Comparison of ENCODE assay signal across 13 mouse cellular contexts in genomic region chr9:121029786-121030185, GRCm38 (mm10).
DNase-seq lines count a peak whose midpoint lies in the region; ATAC-seq and TF ChIP-seq lines count a peak whose summit lies in the region.
"Had no signal": no experiment of that assay in that cellular context is flagged by ENCODE, and none has a peak within 500 bp of the region (broad histone marks: within the 10 kb centered on the region; RNA-seq: fewer than 3 reads in every experiment).

No protein-coding gene starts in this region.

- no peak for TF ChIP-seq EP300 in liver, postnatal 0 days (IDR thresholded peaks at IDR 0.05; ENCODE audit: low read depth)

- H3K4me1 ChIP-seq in forebrain, embryonic 10.5 days = peaks cover 33% of the 10 kb centered on the region
- peaks cover 15% of the 10 kb centered on the region for H3K4me1 ChIP-seq in forebrain, embryonic 13.5 days
- H3K4me1 ChIP-seq in liver, postnatal 0 days (ENCODE audit: insufficient read depth) = no peaks in the 10 kb centered on the region
- H3K4me1 ChIP-seq: lung, embryonic 15.5 days had no signal

- no peaks in the 10 kb centered on the region for H3K9me3 ChIP-seq in forebrain, embryonic 10.5 days
- H3K9me3 ChIP-seq in forebrain, embryonic 13.5 days (replicated peaks) = no peaks in the 10 kb centered on the region
- H3K9me3 ChIP-seq in liver, postnatal 0 days (ENCODE audit: low read length) = no peaks in the 10 kb centered on the region
- H3K9me3 ChIP-seq: limb, embryonic 12.5 days; lung, embryonic 15.5 days had no signal

- H3K36me3 ChIP-seq in forebrain, embryonic 10.5 days (replicated peaks) = no peaks in the 10 kb centered on the region
- H3K36me3 ChIP-seq in forebrain, embryonic 13.5 days (ENCODE audit: poor library complexity, severe bottlenecking) = no peaks in the 10 kb centered on the region
- no peaks in the 10 kb centered on the region for H3K36me3 ChIP-seq in liver, postnatal 0 days (replicated peaks; ENCODE audit: insufficient read depth, low read length)
- H3K36me3 ChIP-seq: limb, embryonic 12.5 days; lung, embryonic 15.5 days had no signal

- no peaks in the 10 kb centered on the region for H3K27me3 ChIP-seq in forebrain, embryonic 10.5 days (ENCODE audit: poor library complexity, severe bottlenecking)
- no peaks in the 10 kb centered on the region for H3K27me3 ChIP-seq in forebrain, embryonic 13.5 days
- no peaks in the 10 kb centered on the region for H3K27me3 ChIP-seq in liver, postnatal 0 days (ENCODE audit: insufficient read depth, low read length)
- H3K27me3 ChIP-seq: limb, embryonic 12.5 days; lung, embryonic 15.5 days had no signal

- ATAC-seq in forebrain, embryonic 13.5 days = no peak
- ATAC-seq in liver, postnatal 0 days = no peak

- 49% methylated on average over 9 of the region's 9 CpGs for WGBS in forebrain, embryonic 10.5 days
- 35% methylated on average over 9 of the region's 9 CpGs for WGBS in forebrain, embryonic 13.5 days
- WGBS in liver, postnatal 0 days (ENCODE audit: insufficient replicate concordance) = 64% methylated on average over 9 of the region's 9 CpGs

- no peak for DNase-seq in forebrain, embryonic 10.5 days (ENCODE audit: extremely low spot score, low spot score)
- peak; percentile 22 for DNase-seq in liver
- DNase-seq in liver, postnatal 0 days = no peak
- peak; percentile 29 for DNase-seq in thymus, postnatal 0 days (ENCODE audit: low spot score)
- no peak for DNase-seq in thymus, adult 18-20 months
- peak; percentile 28 to 51 for DNase-seq in thymus, postnatal 36 days
- no peak for DNase-seq in urinary bladder, postnatal 25 days (ENCODE audit: low spot score)
- DNase-seq: cerebellum, adult 9-10 months; embryo, embryonic 11 days; layer of hippocampus, adult 9-11 months had no signal

- no peak overlapping the region for H3K9ac ChIP-seq in forebrain, embryonic 13.5 days
- H3K9ac ChIP-seq in liver, postnatal 0 days (replicated peaks) = no peak overlapping the region
- H3K9ac ChIP-seq: limb, embryonic 12.5 days; lung, embryonic 15.5 days had no signal

- no peak for TF ChIP-seq CTCF in liver, postnatal 0 days (IDR thresholded peaks at IDR 0.05; ENCODE audit: low read depth)

- no peak overlapping the region for H3K4me2 ChIP-seq in forebrain, embryonic 13.5 days
- H3K4me2 ChIP-seq in liver, postnatal 0 days (ENCODE audit: low read depth, low read length) = no peak overlapping the region
- H3K4me2 ChIP-seq: limb, embryonic 12.5 days; lung, embryonic 15.5 days had no signal

- H3K4me3 ChIP-seq in forebrain, embryonic 10.5 days = no peak overlapping the region
- H3K4me3 ChIP-seq in forebrain, embryonic 13.5 days = no peak overlapping the region
- H3K4me3 ChIP-seq in liver, postnatal 0 days (ENCODE audit: low read depth, low read length) = no peak overlapping the region
- H3K4me3 ChIP-seq: limb, embryonic 12.5 days; lung, embryonic 15.5 days had no signal

- H3K27ac ChIP-seq in forebrain, embryonic 10.5 days = peak overlapping the region; percentile 35; the same call in 1 of the 2 replicates
- no peak overlapping the region for H3K27ac ChIP-seq in forebrain, embryonic 13.5 days
- H3K27ac ChIP-seq in liver, postnatal 0 days (ENCODE audit: low read depth) = no peak overlapping the region
- H3K27ac ChIP-seq: limb, embryonic 12.5 days; lung, embryonic 15.5 days had no signal

Comparison
In these comparisons a context has a peak if more than half of its experiments do, and no peak if none do; other contexts are left out.
1. DNase-seq: peak in liver (single experiment), thymus, postnatal 0 days (single experiment) and thymus, postnatal 36 days (2 of 2); none in forebrain, embryonic 10.5 days (single experiment), liver, postnatal 0 days (single experiment), thymus, adult 18-20 months (0 of 2) and urinary bladder, postnatal 25 days (single experiment).